Mouse (Mus musculus) midbrain, embryonic 10.5 days (tissue): ENCODE data around the gene Birc2. TPM values are rescaled to one million over a fixed set of nuclear protein-coding genes. Genes with fewer than 3 reads are reported as not detected.

Experiments
- DNase-seq: peaks from one replicate; pipeline ENCODE4 v3.0.0-alpha.2; 2017; ENCODE audit warnings: low spot score
- H3K27ac ChIP-seq: fragments of 300-500 bp; sonication (generic); replicated peaks from 2 replicates; pipeline ENCODE4 v1.5.1; 2016; ENCODE audit warnings: mild to moderate bottlenecking
- H3K27me3 ChIP-seq: fragments of 300-500 bp; sonication (generic); 2 replicates; pipeline ENCODE4 v1.6.1; 2016; ENCODE audit warnings: low read depth, mild to moderate bottlenecking; ENCODE audit not compliant: poor library complexity, severe bottlenecking
- H3K36me3 ChIP-seq: fragments of 300-500 bp; sonication (generic); 2 replicates; pipeline ENCODE4 v1.6.1; 2016; ENCODE audit warnings: mild to moderate bottlenecking, moderate library complexity
- H3K4me1 ChIP-seq: fragments of 300-500 bp; sonication (generic); 2 replicates; pipeline ENCODE4 v1.6.1; 2016
- H3K4me3 ChIP-seq: fragments of 300-500 bp; sonication (generic); 2 replicates; pipeline ENCODE4 v1.5.1; 2016; ENCODE audit warnings: mild to moderate bottlenecking, moderate library complexity
- H3K9me3 ChIP-seq: fragments of 300-500 bp; sonication (generic); replicated peaks from 2 replicates; pipeline ENCODE4 v1.6.1; 2016; ENCODE audit warnings: mild to moderate bottlenecking
- WGBS: fragments of 180-500 bp; shearing (Covaris S2); methylation state at CpG from one replicate; pipeline ENCODE4 v1.1.7; 2016; 5-methylcytosine and 5-hydroxymethylcytosine counted together
- polyA plus RNA-seq: library from polyadenylated mRNA; unstranded; fragments of >200 nt; fragmentation: Nextera tagmentation; extraction: Ambion mirVana; gene quantifications from 2 replicates; pipeline ENCODE4 v1.2.1, GENCODE M21; 2016

Gene Birc2
- 30.7 and 35.8 TPM in 2 replicates for polyA plus RNA-seq

- Histone ChIP-seq H3K9me3 (no peaks in the 10 kb centered on the region), H3K4me3 (peak within 1 kb of the TSS; percentile 68), H3K27ac (peak within 1 kb of the TSS; percentile 97), H3K36me3 (peaks cover 22% of the 10 kb centered on the region), H3K4me1 (peaks cover 26% of the 10 kb centered on the region), H3K27me3 (no peaks in the 10 kb centered on the region)
- WGBS: under 1% methylated on average over 68 of the region's 68 CpGs
- peak; percentile 98 for DNase-seq
Measured at GRCm38 (mm10) chr9:7836905-7837805, at the start of gene Birc2. Gene Birc2, minus strand, starts transcription at chr9:7837064.

GRCm38 (mm10) chr9:7884346-7884745 lies 47.5 kb upstream of the Birc2 start:
- no peaks in the 10 kb centered on the region for H3K4me1 ChIP-seq
- no peak for DNase-seq
- H3K27me3 ChIP-seq: no peaks in the 10 kb centered on the region
- peaks cover 12% of the 10 kb centered on the region for H3K9me3 ChIP-seq
- H3K4me3 ChIP-seq: no peak overlapping the region
- no peak overlapping the region for H3K27ac ChIP-seq
- no peaks in the 10 kb centered on the region for H3K36me3 ChIP-seq
- 97% methylated on average over 3 of the region's 3 CpGs for WGBS

DNA sequence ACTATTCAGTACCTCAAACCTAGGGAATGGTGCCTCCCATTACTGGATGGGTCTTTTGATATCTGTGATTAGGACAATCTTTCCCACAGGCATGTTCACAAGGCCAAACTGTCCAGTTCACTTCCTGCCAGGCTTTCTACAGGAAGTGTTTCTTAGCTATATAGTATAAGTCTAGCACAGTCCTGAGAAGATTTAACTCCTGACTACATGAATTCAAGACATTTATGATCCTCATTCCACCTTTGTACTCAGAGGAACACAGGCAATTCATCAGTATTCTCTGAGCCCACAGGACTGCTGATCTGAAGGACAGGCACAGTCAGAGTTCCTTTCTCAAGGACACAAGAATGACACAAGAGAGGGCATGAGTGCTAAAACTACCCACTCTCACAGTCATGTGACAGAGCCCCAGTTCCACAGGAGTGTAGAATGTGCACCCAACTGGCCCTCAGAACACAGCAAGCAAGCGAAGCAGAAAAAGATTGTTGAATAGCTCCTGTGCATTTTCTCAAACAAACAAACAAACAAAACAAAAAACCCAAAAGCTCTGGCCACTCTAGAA lies 45.5 kb upstream of the Birc2 start:
- DNase-seq: no peak
- no peaks in the 10 kb centered on the region for H3K4me1 ChIP-seq
- H3K36me3 ChIP-seq: no peaks in the 10 kb centered on the region

GRCm38 (mm10) chr9:7873511-7874211 lies 36.8 kb upstream of the Birc2 start:
- 90% methylated on average over 8 of the region's 8 CpGs for WGBS
- Histone ChIP-seq H3K27ac (no peak overlapping the region), H3K27me3 (peaks cover 5% of the 10 kb centered on the region; the same call in 1 of the 2 replicates), H3K9me3 (no peaks in the 10 kb centered on the region), H3K36me3 (no peaks in the 10 kb centered on the region), H3K4me1 (peaks cover 15% of the 10 kb centered on the region), H3K4me3 (no peak overlapping the region)
- no peak for DNase-seq

More for the DNA sequence above, 45.5 kb upstream of the Birc2 start:
- no peak overlapping the region for H3K27ac ChIP-seq
- no peak overlapping the region for H3K4me3 ChIP-seq
- no peaks in the 10 kb centered on the region for H3K27me3 ChIP-seq
- WGBS: 92% methylated on average over 1 of the region's 1 CpGs
- H3K9me3 ChIP-seq: peaks cover 12% of the 10 kb centered on the region

- peak; percentile 59 for DNase-seq
- peak within 1 kb of the TSS; percentile 66 for H3K4me3 ChIP-seq
- H3K9me3 ChIP-seq: no peaks in the 10 kb centered on the region
- 7% methylated on average over 26 of the region's 26 CpGs for WGBS
- no peaks in the 10 kb centered on the region for H3K36me3 ChIP-seq
- H3K27me3 ChIP-seq: peaks cover 5% of the 10 kb centered on the region; the same call in 1 of the 2 replicates
- H3K27ac ChIP-seq: peak within 1 kb of the TSS; percentile 88
- peaks cover 15% of the 10 kb centered on the region for H3K4me1 ChIP-seq
Measured at GRCm38 (mm10) chr9:7872775-7873439, 36.0 kb upstream of the Birc2 start, which contains the start of gene Birc3. Gene Birc3, minus strand, starts transcription at chr9:7873186.

DNA sequence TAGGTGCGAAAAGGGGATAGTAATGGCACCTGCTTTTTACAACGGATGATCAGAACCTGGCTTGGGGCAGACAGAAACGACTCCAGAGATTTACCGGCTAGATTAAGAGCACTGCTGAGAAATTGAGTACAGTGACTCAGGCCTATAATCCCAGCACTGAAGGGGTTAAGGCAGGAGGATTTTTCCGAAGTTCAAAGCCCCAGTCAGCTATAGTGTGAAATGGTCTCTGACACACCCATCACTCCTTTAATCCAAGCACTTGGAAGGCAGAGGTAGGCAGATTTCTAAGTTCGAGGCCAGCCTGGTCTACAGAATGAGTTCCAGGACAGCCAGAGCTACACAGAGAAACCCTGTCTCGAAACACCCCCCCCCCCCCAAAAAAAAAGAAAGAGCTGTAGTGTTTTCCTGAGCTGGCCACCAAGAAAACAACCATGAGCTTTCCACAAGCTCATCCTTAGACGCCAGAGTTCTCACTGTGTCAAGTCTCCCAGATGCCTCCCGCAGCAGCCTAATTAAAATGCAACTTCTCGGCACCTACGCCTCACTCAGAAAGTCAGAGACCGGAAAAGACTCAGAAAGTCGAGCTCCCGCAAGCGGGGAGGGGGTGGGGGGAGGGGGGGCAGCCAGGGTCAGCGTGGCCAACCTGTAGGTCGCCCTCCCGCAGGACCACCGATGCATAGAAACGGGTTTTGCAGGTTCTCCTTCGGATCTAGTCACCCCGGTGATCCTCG lies 35.3 kb upstream of the Birc2 start:
- DNase-seq: no peak
- peak overlapping the region; percentile 88 for H3K27ac ChIP-seq

GRCm38 (mm10) chr9:7871316-7872043 lies 34.6 kb upstream of the Birc2 start:
- Histone ChIP-seq H3K9me3 (no peaks in the 10 kb centered on the region; the same call in 1 of the 2 replicates), H3K4me1 (peaks cover 15% of the 10 kb centered on the region), H3K27ac (no peak overlapping the region), H3K36me3 (no peaks in the 10 kb centered on the region), H3K27me3 (peaks cover 5% of the 10 kb centered on the region; the same call in 1 of the 2 replicates), H3K4me3 (no peak overlapping the region)
- 66% methylated on average over 4 of the region's 4 CpGs for WGBS
- no peak for DNase-seq

More for the DNA sequence above, 35.3 kb upstream of the Birc2 start:
- Histone ChIP-seq H3K27me3 (peaks cover 5% of the 10 kb centered on the region; the same call in 1 of the 2 replicates), H3K36me3 (no peaks in the 10 kb centered on the region), H3K9me3 (no peaks in the 10 kb centered on the region; the same call in 1 of the 2 replicates), H3K4me3 (peak overlapping the region; percentile 66), H3K4me1 (peaks cover 15% of the 10 kb centered on the region)
- WGBS: 17% methylated on average over 23 of the region's 23 CpGs

- Histone ChIP-seq H3K27ac (no peak overlapping the region), H3K4me1 (peaks cover 15% of the 10 kb centered on the region), H3K36me3 (no peaks in the 10 kb centered on the region), H3K4me3 (no peak overlapping the region), H3K27me3 (peaks cover 5% of the 10 kb centered on the region; the same call in 1 of the 2 replicates), H3K9me3 (no peaks in the 10 kb centered on the region; the same call in 1 of the 2 replicates)
- no peak for DNase-seq
- WGBS: 91% methylated on average over 10 of the region's 10 CpGs
Measured at GRCm38 (mm10) chr9:7870556-7871315, 33.9 kb upstream of the Birc2 start.

DNA sequence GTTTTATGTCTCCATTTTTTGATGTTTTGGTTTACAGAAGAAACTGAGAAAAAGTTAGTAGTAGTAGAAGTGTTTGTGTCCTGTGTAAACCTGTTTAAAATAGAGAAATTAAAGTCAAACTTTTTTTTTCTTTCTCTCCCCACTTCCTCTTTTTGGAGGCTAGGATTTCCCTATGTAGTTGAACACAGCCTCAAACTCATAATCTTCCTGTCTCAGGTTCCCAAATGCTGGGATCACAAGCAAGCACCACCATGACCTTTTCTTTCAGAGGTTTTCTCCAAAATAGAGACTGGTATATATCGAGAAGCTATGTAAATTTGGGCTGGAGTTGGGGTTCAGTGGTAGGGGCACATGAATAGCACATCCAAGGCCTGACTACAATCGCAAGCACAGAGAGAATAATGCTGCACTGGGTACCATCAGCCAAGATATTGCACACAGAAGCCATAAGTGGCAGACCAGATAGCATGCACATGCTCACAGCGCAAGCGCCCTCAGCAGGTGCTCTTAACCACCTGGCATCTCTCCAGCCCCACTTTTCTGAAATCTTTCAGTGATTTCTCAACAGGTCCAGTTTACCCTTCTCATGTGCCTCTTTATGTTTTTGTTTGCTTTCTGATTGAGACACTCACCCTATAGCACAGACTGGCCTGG lies 32.1 kb upstream of the Birc2 start:
- 93% methylated on average over 4 of the region's 4 CpGs for WGBS
- peaks cover 15% of the 10 kb centered on the region for H3K4me1 ChIP-seq
- H3K27me3 ChIP-seq: peaks cover 5% of the 10 kb centered on the region; the same call in 1 of the 2 replicates
- H3K4me3 ChIP-seq: no peak overlapping the region
- no peaks in the 10 kb centered on the region; the same call in 1 of the 2 replicates for H3K9me3 ChIP-seq
- H3K36me3 ChIP-seq: no peaks in the 10 kb centered on the region
- no peak for DNase-seq
- no peak overlapping the region for H3K27ac ChIP-seq

DNA sequence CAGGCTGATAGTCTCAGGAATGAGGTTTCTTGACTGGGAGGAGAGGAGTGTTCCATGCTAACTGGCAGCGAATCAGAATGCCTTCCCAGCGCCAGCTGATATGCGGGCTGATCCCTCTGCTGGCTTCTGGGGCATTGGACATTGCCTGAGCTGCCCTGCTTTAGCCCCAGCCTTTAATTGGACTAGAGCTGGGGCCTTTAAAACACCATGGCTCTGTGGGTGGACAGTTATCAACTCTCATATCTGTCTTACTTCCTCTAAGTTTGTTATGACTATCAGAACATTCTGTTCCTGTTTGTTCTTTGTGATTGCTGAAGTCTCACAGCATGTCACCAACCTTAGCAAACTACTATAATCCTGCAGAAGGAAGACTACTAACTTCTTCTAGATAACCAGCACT lies 31.1 kb upstream of the Birc2 start:
- no peaks in the 10 kb centered on the region; the same call in 1 of the 2 replicates for H3K9me3 ChIP-seq
- H3K27ac ChIP-seq: no peak overlapping the region
- WGBS: 93% methylated on average over 3 of the region's 3 CpGs
- peaks cover 5% of the 10 kb centered on the region; the same call in 1 of the 2 replicates for H3K27me3 ChIP-seq
- peaks cover 13% of the 10 kb centered on the region for H3K4me1 ChIP-seq
- no peaks in the 10 kb centered on the region for H3K36me3 ChIP-seq
- no peak for DNase-seq
- H3K4me3 ChIP-seq: no peak overlapping the region
